Mouse (Mus musculus): ENCODE results near the gene Wrb. TPM values are rescaled to one million over a fixed set of nuclear protein-coding genes. Genes with fewer than 3 reads are reported as not detected.

The Wrb gene
- polyA plus RNA-seq, 1 experiment from 2014 or later = 69.8 TPM

DNA sequence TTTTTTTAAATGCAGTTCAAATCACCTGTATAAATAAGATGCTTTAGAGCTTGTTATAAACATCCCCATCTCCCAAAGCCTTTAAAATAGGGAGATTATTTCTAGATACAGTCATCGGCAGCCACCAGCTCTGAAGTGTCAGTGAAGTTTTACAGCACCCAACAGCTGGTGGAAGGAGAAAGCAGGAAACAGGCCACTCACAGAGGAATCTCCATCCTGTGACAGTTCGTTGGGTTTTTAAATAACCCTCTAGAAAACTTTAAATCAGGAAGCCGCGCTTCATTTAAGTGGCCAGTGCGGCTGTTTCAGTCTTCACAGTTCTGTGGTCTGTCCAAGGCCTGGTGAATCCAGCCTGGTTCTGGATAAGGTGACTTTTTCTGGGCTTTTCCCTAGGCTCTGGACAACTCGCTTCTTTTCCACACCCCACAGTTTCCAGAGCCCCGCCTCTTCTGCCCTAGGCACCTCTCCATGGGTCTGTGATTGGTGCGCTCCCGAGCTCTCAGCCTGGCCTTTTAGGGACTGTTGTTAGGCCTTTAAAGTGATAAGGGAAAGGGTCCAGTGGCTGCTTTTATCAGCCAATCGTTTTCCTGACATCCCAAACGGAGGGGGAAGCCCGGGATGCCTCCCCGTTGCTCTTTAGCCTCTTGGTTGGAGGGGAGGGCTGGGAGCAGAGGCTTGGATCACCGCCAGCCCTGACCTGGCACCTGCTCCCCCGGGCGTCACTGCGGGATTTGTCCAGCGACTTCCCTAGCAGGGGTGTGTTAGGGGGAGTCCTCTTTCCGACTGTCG lies 54.9 kb downstream of the Wrb start, which contains the start of gene Sh3bgr:
Sh3bgr (plus strand) TSS at position 538 of the 789 bp plus-strand sequence.
- peak within 1 kb of the TSS; percentile 49 for H3K4me2 ChIP-seq (replicated peaks)
- H3K27me3 ChIP-seq = no peaks in the 10 kb centered on the region; the same call in 1 of the 2 replicates
- no peaks in the 10 kb centered on the region for H3K36me3 ChIP-seq
- no peak for ATAC-seq (ENCODE audit: insufficient number of reproducible peaks, insufficient read depth, low FRiP score, low TSS enrichment)
- no peak within 1 kb of the TSS for H3K27ac ChIP-seq
- WGBS = 8% methylated on average over 20 of the region's 20 CpGs
- no peak within 1 kb of the TSS for H3K9ac ChIP-seq
- H3K4me3 ChIP-seq = peak within 1 kb of the TSS; percentile 18; the same call in 1 of the 2 replicates
- no peaks in the 10 kb centered on the region for H3K9me3 ChIP-seq
- H3K4me1 ChIP-seq = peaks cover 8% of the 10 kb centered on the region

DNA sequence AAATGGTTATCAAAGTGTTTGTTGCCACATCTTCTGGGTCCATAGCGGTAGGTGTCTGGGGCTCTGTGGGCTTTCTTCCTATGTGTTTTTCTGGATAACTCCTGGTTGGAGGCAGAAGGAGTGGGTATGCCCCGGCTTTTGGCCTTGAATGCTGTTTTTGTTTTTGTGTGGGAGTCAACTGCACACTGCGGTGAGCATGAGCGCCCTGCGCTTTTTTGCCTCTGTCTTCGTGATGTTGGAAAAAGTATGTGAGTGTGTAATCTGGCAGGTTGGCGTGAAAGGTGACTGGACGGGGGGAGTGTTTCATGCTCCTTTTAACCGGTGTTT lies 55.5 kb downstream of the Wrb start:
- ATAC-seq (ENCODE audit: insufficient number of reproducible peaks, insufficient read depth, low FRiP score, low TSS enrichment) = no peak
- 30% methylated on average over 9 of the region's 9 CpGs for WGBS
- H3K4me2 ChIP-seq (replicated peaks) = peak overlapping the region; percentile 49
- no peaks in the 10 kb centered on the region; the same call in 1 of the 2 replicates for H3K27me3 ChIP-seq
- H3K4me1 ChIP-seq = peaks cover 8% of the 10 kb centered on the region
- no peaks in the 10 kb centered on the region for H3K9me3 ChIP-seq
- 0 out of 2 replicates have a peak overlapping the region, but pooled peaks have one; percentile 18 for H3K4me3 ChIP-seq
- no peak overlapping the region for H3K9ac ChIP-seq
- no peak overlapping the region for H3K27ac ChIP-seq
- H3K36me3 ChIP-seq = no peaks in the 10 kb centered on the region

DNA sequence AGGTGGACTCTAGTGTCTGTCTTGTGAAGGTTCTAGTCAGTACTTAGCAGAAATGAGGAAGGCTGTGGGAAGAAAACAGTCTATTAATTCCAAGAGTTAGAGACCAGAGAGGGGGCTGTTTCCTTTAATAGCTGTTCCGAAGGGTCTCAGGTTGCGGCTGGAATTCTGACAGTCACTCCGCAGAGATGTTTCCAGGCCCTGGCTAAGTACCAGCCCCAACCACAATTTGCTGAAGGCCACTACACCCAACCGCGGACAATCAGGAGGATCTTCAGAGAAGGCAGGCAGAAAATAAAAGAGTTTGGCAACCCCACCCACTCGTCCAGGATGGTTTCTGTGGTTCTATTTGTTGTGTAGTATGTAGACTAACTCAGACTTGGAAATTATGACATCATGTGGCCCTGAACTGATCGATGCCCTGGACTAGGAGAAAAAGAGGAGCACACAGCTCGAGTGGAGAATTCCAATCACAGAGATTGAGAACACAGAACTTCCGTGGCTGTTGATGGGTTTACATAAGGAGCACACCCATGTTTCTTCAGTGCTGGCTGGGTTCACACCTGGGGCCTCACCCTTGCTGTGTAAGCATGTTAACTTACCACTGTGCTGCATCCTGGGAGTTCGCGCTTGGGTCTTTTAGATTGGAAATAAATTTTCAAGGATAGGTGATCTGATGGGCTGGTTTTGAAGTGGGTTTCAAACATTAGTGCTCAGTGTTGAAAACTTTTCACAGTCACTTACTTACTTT lies 56.5 kb downstream of the Wrb start:
- Histone ChIP-seq H3K9me3 (no peaks in the 10 kb centered on the region), H3K4me2 (replicated peaks) (no peak overlapping the region), H3K27ac (no peak overlapping the region), H3K27me3 (no peaks in the 10 kb centered on the region; the same call in 1 of the 2 replicates), H3K4me1 (peaks cover 8% of the 10 kb centered on the region), H3K4me3 (no peak overlapping the region), H3K36me3 (no peaks in the 10 kb centered on the region), H3K9ac (no peak overlapping the region)
- 62% methylated on average over 11 of the region's 11 CpGs for WGBS
- ATAC-seq (ENCODE audit: insufficient number of reproducible peaks, insufficient read depth, low FRiP score, low TSS enrichment) = no peak

Other genes starting within 250 kb of the Wrb start
- 95.1 and 99.4 TPM in 2 replicates for gene Psmg1, start 154.4 kb upstream of the Wrb start, polyA plus RNA-seq (2016; fragmentation: Nextera tagmentation; extraction: Ambion mirVana)
- gene Brwd1, start 62.9 kb upstream of the Wrb start, polyA plus RNA-seq (2016; fragmentation: Nextera tagmentation; extraction: Ambion mirVana) = 139 and 141 TPM in 2 replicates
- 819 and 885 TPM in 2 replicates for gene Hmgn1, start 17.7 kb upstream of the Wrb start, polyA plus RNA-seq (2016; fragmentation: Nextera tagmentation; extraction: Ambion mirVana)
- gene Lca5l, start 46.9 kb downstream of the Wrb start, polyA plus RNA-seq (2016; fragmentation: Nextera tagmentation; extraction: Ambion mirVana) = 1.9 and 2.3 TPM in 2 replicates
- 1.7 and 2.7 TPM in 2 replicates for gene Sh3bgr, start 55.0 kb downstream of the Wrb start, polyA plus RNA-seq (2016; fragmentation: Nextera tagmentation; extraction: Ambion mirVana)
- 0.69 and 0.88 TPM in 2 replicates for gene B3galt5, start 90.4 kb downstream of the Wrb start, polyA plus RNA-seq (2016; fragmentation: Nextera tagmentation; extraction: Ambion mirVana)

All from embryonic facial prominence, embryonic 12.5 days (tissue).